Mouse (Mus musculus) forelimb bud, embryonic 11.5 days (tissue): Measurements from ENCODE around the gene 1110051M20Rik.
A peak's percentile ranks its signal among the peaks of the same experiment; 100 is the strongest.
"Not testable (repeated sequence)": the region's sequence is repeated elsewhere in the genome, so short reads cannot be mapped to it uniquely, and the experiment has no call there.

ENCODE experiments used
- DNase-seq: peaks from one replicate; pipeline ENCODE4 v3.0.0-alpha.2; 2012; ENCODE audit warnings: low read depth, low spot score

Gene 1110051M20Rik

GRCm38 (mm10) chr2:91444286-91444892, at the start of gene 1110051M20Rik:
1110051M20Rik (minus strand) TSS chr2:91444704.
- peak; percentile 94 for DNase-seq

- no peak for DNase-seq
Observed at GRCm38 (mm10) chr2:91493981-91494380, 49.5 kb upstream of the 1110051M20Rik start.

- no peak for DNase-seq
Observed at GRCm38 (mm10) chr2:91492071-91492635, 47.6 kb upstream of the 1110051M20Rik start.

- DNase-seq: not testable (repeated sequence)
Observed at GRCm38 (mm10) chr2:91487295-91487694, 42.8 kb upstream of the 1110051M20Rik start.

DNA sequence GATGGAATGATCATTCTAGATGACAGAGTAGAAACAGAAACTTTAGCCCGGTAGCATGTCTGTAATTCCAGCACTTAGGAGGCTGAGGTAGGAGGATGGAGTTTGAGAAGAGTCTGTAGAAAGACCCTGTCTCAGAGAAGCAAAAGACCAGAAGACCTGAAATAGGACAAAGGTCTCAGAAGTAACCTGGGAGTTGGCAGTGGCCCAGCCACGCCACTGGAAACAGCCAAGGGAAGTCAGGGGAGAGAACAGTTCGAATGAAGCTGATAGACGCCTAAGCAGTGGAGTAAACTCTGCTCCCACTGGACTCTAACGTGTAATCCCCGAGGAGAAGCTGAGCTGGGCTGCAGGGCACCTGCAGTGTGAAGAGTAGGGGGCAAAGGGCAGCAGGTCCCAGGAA, 40.8 kb upstream of the 1110051M20Rik start:
- no peak for DNase-seq

DNA sequence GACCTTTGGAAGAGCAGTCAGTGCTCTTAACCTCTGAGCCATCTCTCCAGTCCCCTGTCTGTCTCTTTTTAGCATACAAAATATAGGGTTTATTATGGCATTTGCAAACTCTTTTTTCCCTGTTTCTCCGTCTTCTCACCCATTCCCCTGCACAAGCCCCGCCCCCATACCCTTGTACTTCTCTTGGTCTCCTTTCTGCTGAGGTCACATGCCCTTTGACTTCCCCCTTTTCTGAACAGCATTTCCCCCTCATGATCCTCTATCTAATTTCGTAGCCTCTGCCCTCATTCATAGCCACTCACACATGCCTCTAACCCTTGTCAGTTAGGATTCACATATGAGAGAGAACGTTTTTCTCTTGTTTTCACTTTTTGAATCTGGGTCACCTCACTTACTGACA, 40.2 kb upstream of the 1110051M20Rik start:
- no peak for DNase-seq

DNA sequence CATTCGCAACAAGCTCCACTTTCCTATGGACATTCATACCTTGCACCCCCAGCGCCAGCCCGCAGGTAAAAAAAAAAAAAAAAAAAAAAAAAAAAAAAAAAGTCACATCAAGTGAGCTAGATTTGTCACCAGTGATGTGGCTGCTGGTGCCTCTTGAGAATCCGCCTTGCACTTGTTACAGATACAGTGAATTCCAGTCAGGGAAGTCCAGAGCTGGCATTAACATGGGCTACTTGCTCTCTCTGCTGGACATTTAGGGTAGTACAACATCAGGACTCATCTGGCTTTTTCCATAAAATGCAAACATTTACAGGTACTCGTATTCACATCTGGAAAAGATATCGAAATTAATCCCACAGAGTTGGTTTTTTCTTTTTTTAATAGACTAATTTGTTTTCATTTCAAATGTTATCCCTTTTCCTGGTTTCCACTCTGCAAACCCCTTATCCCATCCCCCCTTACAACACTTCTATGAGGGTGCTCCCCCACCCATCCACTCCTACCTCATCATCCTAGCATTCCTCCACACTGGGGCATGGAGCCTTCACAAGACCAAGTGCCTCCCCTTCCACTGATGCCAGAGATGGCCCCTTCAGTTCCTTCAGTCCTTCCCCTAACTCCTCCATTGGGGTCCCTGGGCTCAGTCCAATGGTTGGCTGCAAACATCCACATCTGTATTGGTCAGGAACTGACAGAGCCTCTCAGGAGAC, 36.5 kb upstream of the 1110051M20Rik start:
- peak; percentile 79 for DNase-seq

DNA sequence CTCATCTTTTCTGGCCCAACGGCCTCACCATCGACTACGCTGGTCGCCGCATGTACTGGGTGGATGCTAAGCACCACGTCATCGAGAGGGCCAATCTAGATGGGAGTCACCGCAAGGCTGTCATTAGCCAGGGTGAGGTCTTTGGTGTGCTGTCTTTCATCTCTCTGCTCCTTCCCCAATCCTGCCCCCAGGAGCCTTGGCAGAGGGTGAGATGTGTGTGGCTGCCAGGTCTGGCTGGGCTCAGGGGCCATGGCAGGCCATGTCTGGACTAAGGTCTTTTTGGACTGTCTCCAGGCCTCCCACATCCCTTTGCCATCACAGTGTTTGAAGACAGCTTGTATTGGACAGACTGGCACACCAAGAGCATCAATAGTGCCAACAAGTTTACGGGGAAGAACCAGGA, 35.9 kb upstream of the 1110051M20Rik start:
- DNase-seq: no peak

GRCm38 (mm10) chr2:91476841-91477240, 32.3 kb upstream of the 1110051M20Rik start:
- no peak for DNase-seq

GRCm38 (mm10) chr2:91476251-91476661, 31.8 kb upstream of the 1110051M20Rik start:
- DNase-seq: no peak

DNA sequence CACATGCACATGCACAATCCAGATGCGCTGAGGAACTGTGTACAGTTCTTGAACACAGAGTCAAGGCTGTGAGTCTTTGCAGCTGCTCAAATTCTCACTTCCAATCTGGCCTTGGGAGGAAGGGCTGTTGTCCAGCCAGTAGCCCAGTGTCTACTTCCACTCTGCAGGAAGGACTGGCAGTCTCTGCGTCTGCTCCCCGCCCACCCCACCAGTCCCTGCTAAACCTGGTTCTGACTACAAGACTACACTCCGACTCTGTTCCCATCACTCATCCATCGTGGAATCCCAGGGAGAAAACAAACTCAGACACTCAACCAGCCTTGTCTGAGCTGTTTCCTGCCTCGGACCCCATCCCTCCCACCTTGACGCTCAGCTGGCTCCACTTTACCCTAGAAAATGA, 31.3 kb upstream of the 1110051M20Rik start:
- no peak for DNase-seq

DNA sequence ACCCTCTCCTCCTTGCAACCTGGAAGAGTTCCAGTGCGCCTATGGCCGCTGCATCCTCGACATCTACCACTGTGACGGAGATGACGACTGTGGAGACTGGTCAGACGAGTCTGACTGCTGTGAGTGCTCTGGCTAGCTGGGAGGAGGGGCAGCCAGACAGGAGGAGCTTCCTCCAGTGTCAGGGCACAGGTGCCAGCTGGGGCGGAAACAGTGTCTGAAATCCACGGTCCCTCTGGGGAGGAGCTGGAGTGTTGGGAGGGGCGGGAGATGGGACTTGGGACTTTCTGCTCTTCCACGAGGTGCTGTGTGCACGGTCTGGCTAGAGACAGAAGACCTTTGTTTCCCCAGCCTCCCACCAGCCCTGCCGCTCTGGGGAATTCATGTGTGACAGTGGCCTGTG, 29.9 kb upstream of the 1110051M20Rik start:
- no peak for DNase-seq

DNA sequence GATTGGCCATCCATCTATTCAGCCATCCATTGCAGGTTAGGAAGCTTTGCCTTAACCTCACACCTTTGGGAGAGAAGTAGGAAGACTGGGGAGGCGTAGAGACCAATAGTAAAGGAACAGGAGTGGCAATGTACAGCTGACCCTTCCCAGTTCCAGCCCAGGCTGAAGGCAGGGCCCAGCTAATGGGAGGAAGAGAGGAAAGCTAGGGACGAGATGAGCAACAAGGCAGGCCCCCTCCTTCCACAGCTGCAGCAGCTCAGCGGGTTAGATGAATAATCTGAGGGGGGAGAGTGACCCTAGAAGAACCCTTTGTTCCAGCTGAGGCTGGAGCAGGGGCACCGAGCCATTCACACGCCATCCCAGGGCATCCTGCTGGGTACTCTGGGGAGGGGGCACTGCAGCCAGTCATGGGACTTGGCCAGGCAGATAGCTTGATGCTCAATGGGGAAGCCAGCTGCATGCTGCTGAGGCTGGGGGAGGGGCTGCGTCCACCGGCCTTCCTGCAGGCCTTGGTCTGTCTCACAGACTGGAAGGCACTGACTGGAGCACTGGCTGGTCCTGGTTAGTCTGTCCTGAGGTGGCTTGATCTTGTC, 25.6 kb upstream of the 1110051M20Rik start:
- DNase-seq: no peak

DNA sequence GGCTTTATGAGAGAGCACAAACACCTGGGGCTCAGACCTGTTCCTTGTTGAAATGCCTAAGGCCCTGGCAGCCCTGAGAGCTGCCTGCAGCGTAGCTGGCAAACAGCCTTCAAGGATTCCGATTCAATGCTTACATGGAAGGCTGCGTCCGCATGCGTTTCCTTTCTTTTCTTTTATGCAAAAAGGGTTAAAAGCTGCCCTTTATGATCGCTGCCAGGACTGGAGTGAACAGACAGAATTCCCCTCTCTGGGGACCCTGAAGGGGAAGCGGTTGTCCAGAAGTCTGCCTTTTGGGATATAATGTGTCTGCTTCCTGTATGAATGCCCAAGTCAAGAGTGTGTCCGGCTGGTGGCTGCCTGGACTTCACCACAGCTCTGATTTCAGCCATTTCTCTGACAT, 23.1 kb upstream of the 1110051M20Rik start:
- no peak for DNase-seq

DNA sequence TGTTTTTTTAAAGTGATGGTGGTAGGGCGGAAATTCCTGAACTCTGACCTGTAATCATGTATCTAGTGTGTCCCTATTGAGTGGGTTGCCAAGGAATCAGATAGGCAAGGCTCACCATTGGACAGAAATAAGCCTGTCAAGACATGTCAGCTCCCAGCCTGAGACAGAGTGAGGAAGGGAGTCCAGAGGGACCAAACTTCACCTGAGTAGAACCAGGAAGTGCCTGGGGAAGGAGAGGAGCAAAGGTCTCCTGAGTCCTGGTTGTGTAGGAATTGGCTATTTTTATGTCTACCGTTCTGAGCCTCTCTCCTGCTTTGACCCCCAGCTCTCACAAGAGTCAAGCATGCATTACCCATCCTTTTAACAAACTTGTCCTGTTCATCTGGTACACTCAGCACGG, 21.4 kb upstream of the 1110051M20Rik start:
- DNase-seq: no peak

DNA sequence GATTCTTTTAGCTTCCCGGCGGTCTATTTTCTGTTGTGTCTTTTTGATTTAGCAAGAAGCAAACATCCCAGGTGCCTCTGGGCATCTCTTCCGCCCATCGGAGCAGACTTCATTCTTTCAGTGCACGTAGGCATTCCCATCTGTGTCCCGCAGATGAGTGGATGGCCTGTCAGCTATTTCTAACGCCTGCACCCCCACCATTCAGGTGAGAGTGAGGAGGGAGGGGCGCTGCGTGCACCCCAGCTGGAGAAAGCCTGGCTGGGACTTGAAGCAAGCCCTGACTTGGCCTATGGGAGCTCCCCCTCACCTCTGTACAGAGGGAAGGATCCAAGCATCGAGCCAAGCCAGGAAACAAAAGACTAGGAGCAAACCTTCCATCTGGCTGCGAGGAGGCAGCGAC, 18.2 kb upstream of the 1110051M20Rik start:
- DNase-seq: no peak

- DNase-seq: no peak
Observed at GRCm38 (mm10) chr2:91462196-91462595, 17.7 kb upstream of the 1110051M20Rik start.

DNA sequence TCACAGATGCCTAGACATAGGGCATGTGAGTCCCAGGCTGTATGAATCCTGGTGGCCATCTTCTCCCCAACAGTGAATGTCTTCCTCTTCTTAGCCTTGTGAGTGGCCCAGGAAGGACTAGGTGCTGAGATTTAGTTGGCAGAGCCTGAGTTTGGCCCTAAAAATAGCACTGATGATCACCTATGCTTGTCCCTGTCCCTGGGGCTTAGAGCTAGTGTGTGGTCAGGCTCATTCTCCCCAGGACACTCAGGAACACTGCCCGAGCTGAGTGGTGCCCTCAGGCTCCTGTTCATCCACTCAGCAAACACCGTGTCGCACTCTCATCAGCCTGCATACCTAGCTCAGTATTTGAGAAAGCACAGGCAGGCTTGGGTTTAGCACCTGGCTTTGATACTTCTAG, 16.8 kb upstream of the 1110051M20Rik start:
- no peak for DNase-seq

DNA sequence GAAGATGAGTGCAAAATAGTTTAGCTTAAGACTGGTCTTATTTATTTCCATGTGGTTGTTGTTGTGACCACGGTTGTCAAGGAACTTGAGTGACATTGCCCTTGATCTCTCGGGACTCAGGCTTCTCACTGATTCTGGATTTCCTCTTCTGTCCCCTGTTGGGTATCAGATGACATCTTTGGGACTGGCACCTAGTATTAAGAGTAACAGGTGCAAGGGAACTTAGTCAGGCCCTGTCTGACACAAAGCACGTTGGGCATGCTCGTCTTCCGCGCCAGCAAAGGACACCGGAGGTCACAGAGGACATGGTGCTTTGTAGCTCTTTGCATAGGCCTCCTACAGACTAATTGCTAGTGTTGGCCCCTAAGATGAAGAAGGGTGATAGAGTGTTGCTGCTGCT, 16.3 kb upstream of the 1110051M20Rik start:
- no peak for DNase-seq

- no peak for DNase-seq
Observed at GRCm38 (mm10) chr2:91460076-91460475, 15.6 kb upstream of the 1110051M20Rik start.

GRCm38 (mm10) chr2:91458673-91459391, 14.3 kb upstream of the 1110051M20Rik start:
- DNase-seq: peak; percentile 82

DNA sequence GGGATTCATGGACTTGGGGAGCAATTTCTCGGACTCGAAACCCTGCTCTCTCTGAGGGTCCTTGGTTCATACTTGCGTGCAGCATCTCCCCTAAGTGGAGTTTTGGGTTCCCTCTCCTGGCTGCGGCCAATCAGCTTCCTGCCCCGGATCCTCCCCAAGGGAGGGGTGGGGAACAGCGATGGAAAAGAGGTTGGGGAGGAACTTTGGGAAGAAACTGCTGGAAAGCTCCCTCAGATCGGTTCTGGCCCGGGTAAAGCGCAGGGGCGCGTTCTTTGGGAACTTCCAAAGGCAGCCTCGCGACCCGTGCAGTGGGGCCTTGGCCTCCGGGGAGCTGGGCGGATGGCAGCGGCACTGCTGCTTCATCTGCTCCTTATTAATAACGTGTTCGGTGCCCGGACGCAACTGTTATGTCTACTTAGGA, 13.8 kb upstream of the 1110051M20Rik start:
- DNase-seq: peak; percentile 71
